Mouse (Mus musculus) NIH3T3 (cell line): ENCODE measurements around the gene Pole4.
"Not testable (repeated sequence)": the region's sequence is repeated elsewhere in the genome, so short reads cannot be mapped to it uniquely, and the experiment has no call there.

Experiments used
- DNase-seq: peaks from one replicate; pipeline ENCODE4 v3.0.0-alpha.2; 2012; ENCODE audit warnings: low read depth

Pole4 gene

GRCm38 (mm10) chr6:82715253-82715652 lies 10.1 kb upstream of the Pole4 start:
- no peak for DNase-seq

DNA sequence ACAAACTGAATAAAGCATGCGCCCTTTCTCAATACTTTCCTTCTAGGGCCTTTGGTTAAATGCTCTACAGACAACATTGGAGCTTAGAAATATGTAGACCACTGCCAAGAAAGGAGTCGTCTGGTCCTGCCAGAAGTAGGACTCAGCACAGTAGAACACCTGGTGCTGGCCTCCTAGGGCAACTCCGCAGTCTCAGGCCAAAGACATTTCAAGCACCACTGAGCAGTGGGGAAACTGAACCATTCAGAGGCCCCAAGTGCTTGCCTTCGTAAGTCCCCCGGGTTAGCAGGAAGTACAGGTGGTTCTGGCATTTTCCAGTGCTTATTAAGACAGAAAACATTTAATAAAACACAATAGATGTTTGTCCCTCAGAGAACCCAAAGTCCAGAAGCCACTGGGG lies 9.7 kb upstream of the Pole4 start:
- DNase-seq, result no peak

DNA sequence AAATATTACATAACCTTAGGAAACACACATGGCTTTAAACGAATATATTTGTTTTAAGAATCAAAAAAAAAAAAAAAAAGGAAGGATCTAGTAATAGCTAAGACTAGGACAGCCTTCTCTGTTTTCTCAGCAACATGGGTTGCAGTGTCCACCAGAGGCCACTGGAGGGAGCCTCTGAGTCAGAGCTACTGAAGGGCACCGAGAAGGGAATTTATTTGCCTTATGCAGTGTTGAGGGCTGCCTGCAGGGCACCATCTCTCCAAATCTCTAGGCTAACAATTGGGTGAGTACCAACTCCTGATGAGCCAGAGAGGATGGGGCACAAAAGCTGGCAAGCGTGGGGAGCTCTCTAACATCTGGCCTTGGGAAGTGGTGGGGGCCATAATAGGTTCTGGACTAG lies 9.1 kb upstream of the Pole4 start:
- peak; percentile 88 for DNase-seq

DNA sequence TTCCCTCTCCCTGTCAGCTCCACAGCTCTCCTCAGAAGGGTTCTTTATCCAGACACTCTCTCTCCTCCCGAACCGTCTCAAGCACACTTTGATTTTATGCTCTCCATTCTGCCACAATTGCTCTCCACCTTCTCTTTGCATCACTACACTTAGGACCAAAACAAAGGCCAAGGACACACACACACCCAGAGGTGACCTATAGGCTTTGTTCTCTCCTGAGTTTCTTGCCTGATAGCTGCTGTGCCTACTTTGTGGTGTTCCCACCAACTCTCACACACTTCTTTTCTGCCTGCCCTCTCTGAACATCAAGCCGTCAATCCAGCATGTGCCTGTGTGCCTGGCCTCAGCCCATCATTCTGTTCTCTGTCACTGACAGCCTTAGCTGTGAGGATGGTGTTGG lies 2.6 kb upstream of the Pole4 start:
- DNase-seq, result no peak

GRCm38 (mm10) chr6:82707241-82707640 lies 2.1 kb upstream of the Pole4 start:
- DNase-seq, result no peak

DNA sequence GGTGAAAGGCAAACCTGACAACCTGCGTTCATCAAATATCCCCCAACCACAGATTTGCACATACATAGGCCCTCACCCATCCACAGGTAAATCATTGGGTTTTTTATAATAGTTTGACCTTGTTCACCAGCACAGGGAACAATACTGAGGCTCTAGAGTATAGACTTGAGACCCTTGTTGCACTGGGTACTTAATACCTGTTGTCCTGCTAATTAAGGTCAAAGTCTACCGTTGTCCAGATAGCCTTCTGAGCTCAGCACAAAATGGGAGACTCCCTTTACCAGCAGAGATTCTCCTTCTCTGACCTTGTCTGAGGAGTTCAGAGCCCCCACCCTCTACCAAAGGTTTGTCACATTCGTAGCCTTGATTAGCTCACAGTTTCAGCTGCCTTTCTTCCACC lies 1.5 kb downstream of the Pole4 start:
- no peak for DNase-seq

DNA sequence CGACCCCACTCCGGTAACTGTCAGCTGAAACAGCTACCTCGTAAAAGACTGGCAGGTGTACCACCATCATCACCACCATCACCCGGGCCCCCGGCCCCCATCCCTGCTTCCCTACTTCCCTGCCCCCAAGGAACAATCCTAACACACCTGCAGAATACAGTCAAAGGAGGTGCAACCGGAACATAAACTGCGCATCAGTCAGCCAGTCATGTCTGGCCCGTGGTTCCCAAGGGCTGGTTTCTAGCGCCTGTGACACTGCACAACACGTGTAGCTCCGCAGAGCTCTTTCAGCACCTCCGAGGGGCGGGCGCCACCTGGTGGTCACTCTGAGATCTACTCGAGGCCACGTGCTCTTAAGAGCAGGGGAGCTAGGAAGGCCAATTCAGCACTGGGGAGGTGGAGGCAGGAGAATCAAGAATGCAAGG lies 2.6 kb downstream of the Pole4 start:
- DNase-seq, result peak; percentile 84

DNA sequence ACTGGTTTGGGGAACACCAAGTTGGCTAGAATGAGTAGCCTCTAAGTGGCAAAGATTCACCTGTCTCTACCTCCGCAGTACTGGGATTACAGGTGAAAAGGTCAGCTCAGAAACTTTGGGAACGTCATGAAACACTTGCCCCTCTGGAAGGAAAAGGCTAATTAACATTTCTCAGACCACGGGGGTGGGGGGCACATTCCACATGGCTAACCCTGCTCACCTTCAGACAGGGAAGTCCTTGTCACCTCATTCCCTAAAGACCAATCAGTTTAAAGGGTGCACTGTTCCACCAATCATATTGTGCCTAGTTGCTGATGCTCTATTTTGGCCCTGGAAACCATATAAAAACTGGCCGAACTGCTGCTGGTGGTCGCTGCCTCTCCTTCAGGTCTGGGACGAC lies 3.9 kb downstream of the Pole4 start:
- DNase-seq, result no peak

- DNase-seq, result no peak
Observed at GRCm38 (mm10) chr6:82699831-82700230, 5.3 kb downstream of the Pole4 start.

DNA sequence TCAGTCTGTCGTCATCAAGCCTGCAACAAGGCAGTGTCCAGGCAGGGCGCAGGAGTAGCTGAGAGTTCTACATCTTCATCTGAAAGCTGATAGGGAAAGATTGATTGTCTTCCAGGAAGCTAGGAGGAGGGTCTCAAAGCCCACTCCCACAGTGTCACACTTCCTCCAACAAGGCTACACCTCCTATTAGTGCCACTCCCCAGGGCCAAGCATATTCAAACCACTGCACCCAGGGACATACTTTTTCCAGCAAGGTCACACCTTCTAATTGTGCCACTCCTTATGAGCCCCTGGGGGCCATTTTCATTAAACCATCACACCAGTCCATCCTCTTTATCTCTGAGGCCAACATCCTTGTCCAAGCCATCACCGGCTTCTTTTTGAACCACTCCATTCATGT lies 8.4 kb downstream of the Pole4 start:
- no peak for DNase-seq

- DNase-seq, result no peak
Observed at GRCm38 (mm10) chr6:82694668-82695067, 10.5 kb downstream of the Pole4 start.

GRCm38 (mm10) chr6:82689474-82689873 lies 15.7 kb downstream of the Pole4 start:
- DNase-seq, result no peak

DNA sequence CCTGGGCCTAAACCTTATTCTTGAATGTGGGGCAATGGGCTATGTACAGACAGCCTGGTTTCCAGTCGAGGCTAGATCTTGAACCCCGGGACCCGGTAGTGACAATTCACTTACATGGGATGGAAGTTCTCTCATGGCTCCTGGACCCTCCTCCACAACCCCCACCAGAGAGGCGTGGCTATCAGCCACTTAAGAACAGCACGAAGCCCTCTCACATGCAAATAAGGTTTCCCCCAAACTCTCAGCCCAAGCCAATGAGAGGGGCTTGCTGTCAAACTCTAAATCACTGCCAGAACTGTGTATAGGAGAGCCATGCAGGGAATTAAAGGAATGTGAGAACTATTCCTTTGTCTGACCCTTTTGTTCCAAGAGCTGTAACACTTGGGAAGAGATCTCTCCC lies 16.6 kb downstream of the Pole4 start:
- not testable (repeated sequence) for DNase-seq

DNA sequence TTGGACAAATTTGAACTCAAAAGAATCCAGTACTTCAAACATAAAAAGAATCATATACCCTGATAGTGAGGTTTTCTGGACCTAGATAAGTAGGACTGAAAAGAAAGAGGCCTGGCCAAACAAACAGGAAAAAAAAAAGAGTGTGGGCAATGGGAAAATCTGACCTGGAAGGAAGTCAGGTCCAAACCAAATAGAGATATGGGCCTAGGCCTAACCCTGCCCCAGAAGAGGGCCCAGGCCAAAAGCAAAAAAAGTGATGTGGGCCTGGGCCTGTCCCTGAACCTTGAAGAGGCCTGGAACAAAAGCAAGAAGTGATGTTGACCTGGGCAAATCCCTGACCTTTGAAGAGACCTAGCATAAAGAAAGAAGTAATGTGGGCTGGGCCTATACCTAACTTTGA lies 21.0 kb downstream of the Pole4 start:
- DNase-seq, result no peak

DNA sequence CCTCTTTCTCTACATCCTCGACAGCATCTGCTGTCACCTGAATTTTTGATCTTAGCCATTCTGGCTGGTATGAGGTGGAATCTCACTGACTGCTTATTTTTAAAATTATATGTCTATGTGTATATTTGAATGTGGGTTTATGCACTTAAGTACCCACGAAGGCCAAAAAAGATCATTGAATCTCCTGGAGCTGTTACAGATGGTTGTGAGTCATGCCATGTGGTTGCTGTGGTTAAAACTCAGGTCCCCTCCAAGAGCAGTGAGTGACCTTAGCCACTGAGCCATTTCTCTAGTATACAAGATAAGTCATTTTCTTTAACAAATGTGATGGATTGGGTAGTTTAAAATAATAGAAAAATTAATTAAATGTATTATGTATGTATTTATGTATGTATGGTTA lies 25.9 kb downstream of the Pole4 start:
- peak; percentile 48 for DNase-seq

DNA sequence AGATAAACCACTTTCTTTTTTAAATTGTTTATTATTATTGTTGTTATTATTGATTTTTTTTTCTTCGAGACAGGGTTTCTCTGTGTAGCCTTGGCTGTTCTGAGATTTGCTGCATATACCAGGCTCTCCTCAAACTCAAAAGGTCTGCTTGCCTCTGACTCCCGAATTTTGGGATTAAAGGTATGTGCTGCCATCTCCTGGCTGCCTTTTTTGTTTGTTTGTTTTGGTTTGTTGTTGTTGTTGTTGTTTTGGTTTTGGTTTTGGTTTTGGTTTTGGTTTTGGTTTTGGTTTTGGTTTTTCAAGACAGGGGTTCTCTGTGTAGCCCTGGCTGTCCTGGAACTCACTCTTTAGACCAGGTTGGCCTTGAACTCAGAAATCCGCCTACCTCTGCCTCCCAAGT lies 27.5 kb downstream of the Pole4 start:
- not testable (repeated sequence) for DNase-seq

- DNase-seq, result no peak
Observed at GRCm38 (mm10) chr6:82666480-82666879, 38.7 kb downstream of the Pole4 start.

DNA sequence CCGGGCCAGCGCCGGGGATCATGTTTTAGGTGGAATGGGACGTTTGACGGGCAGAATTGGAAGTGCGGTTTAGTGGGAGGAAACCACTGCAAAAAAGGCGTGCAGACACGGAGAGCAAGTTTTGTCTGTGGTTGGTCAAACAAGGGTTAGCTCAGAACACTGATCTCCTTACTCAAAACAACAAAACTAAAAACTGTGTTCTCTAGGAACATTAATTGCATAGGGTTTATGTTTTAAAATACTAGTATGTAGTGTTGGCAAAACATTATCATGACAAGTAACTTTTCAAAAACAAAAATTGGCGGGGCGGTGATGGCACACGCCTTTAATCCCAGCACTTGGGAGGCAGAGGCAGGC lies 52.0 kb downstream of the Pole4 start:
- DNase-seq, result no peak

DNA sequence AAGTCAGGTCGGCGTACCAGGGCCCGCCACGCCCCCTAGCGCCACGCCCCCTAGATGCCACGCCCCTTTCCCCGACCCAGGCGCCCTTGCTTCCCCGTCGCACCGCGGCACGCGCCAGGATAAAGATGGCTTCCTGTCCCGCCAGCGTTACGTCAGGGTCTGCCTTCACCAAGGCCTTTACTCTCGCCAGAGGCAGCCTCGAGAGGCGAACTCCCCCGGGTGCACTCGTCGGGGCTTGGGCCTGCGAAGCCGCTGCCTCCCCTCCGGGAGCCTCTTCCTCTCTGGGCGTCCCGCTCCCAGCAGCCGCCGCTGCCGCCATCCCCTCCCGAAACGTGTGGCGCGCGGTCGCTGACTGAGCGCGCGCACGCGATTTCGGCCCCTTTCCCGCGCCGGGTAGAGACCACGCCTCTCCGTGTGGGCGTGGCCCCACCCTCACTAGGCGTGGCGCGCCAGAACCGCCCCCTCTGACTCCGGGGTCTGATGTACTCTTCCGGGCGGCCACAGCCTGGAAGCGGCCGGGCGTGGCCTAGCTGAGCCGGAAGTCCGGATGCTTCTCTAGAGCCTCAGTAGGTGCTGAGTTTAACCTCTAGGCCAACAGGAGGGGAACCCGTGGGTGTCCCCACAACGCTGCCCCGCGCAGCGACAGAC lies 52.5 kb downstream of the Pole4 start:
- peak; percentile 99 for DNase-seq

DNA sequence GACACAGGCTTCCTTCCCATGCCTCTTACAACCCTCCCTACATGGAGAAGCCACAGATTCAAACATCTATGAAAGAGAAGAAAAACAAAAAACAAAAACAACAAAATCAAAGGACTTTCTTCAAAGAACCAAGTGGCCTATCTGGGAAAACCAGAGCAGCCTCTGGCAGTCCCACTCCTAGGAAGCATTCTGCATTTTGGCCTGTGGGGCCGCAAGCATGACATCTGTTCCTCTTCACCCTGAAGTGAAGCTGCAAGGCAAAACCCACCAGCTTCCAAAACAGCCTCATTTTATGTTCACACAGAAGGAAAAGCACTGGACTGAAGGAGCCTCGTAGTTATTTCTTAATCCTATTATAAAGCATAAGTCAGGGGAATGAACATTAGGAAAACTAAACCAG lies 56.1 kb downstream of the Pole4 start:
- no peak for DNase-seq

DNA sequence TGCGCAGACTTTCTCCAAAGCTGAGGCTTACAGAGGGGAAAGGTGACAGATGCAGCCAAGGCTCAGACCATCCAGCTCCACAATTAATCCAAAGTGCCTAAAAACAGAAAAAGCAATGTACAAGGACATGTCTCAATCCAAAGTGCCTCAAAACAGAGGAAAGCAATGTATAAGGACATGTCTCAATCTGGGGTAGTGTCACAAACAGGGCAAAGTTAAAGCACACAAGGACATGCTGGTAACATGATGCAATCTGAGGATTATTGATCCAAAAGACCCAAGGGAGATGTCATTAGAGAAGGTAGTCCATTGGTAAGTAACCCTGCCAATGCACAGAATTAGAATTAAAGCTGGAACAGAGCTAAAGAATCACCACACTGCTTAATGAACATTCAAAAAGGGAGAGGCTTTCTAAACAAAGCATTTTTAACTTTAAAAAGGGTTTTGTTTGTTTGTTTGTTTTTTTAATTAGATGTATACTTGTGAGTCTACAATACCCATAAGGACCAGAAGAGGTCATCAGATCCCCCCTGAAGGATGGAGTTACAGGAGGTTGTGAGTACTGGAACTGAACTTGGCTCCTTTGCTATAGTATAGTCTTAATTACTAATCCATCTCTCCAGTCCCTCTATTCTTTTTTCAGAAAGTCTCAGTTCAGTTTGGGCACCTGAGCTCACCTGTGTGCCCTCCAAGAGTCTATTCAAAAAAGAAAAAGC lies 57.1 kb downstream of the Pole4 start:
- no peak for DNase-seq

GRCm38 (mm10) chr6:82647001-82647400 lies 58.2 kb downstream of the Pole4 start:
- DNase-seq, result no peak

DNA sequence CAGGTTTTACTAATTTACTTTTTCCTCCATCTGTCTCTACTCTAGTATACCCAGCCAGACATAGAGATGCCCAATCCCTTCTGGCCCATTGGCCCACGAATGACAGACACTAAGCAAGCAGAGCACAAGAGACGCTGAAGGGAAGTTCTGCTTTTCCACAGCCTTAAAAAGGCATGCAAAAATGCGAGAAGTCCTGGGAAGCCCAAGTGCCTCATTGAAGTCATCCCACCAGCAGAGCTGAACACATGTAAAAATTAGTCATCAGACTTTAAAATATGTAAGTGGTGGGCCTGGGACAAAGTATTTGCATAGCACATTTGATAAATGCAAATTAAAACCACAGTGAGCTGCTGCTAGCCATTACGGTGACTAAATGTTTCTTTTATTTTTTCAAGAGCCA lies 65.1 kb downstream of the Pole4 start:
- DNase-seq, result peak; percentile 69

DNA sequence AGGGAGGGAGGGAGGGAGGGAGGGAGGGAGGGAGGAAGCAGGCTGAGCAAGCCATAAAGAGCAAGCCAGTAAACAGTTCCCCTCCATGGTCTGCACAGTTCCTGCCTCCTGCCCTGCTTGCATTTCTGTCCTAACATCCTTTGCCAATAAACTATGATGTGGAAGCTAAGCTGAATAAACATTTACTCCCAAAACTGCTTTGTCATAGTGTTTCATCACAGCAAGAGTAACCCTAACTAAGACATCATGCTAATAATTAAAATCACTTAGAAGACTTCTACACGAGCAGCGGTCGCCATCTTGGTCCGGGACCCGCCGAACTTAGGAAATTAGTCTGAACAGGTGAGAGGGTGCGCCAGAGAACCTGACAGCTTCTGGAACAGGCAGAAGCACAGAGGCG lies 79.8 kb downstream of the Pole4 start:
- not testable (repeated sequence) for DNase-seq
